Mouse (Mus musculus) megakaryocyte, embryonic 14.5 days (primary cell): ENCODE data around the gene Cap2.

Experiments used
- FLI1 ChIP-seq: IDR thresholded peaks from 2 replicates; pipeline ENCODE4 v1.6.1; 2012; ENCODE audit warnings: low read length, inconsistent platforms, mixed read lengths
- GATA1 ChIP-seq: IDR thresholded peaks from 3 replicates; pipeline ENCODE4 v1.6.1; 2012; ENCODE audit warnings: mixed read lengths, low read length, inconsistent platforms, borderline replicate concordance

GRCm38 (mm10) chr13:46634133-46634488, 132.5 kb downstream of the Cap2 start:
- no peak for TF ChIP-seq GATA1
- no peak for TF ChIP-seq FLI1
